In the genomic region with DNA sequence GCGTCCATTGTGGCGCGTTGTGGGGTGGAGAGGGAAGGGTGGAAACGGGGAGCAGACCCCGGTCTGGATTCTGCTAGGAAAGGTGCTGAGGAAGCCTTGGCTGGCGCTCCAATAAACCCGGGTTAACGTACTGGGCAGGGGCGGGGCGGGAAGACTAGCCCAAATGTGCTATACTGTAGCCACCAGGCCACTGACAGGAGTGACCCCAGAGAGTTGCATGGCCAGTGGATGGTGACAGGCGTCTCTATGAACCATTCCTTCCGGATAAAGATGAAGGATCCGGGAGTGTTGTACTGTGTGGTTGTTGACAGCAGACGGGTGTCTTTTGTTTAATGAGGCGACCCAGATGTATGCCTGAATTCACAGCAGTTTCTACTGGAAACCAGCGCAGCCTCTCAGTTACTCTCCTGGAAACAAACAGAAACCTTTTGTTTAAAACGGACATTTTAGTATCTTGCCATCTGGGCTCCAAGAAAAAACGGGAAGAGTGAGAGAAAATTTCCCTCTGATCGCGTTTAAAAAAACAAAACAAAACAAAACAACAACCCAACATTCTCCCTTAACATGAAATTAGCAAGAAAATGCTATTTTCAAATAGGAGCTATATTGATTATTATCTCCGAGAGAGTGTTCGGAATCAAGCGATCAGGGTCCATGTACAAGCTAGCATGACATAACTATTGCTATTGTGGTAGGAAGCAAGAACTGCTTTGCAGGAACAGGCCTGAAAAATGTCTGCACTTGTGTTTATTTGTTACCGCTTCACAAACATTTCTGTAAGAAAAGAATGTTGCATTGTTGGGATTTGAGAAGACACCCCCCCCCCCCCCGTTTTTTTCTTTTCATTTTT, we compare ENCODE assay signal across 8 mouse cellular contexts. TPM values are rescaled to one million over a fixed set of nuclear protein-coding genes. Genes with fewer than 3 reads are reported as not detected.
DNase-seq lines count a peak whose midpoint lies in the region; ATAC-seq and TF ChIP-seq lines count a peak whose summit lies in the region.

No protein-coding gene starts in this region.

- DNase-seq in cerebellum, adult 2 months = no peak
- DNase-seq in cerebellum, adult 11-12 months = no peak
- DNase-seq in MN1 (ENCODE audit: low spot score) = peak; percentile 45
- peak; percentile 72 for DNase-seq in neural tube, embryonic 10.5 days (ENCODE audit: extremely low spot score, low spot score)
- no peak for DNase-seq in spleen, adult 18-20 months
- DNase-seq in thymus, postnatal 10 days (ENCODE audit: low spot score in 2 of 2) = no peak

- TF ChIP-seq POLR2A in cerebellum, adult 2 months (IDR thresholded peaks at IDR 0.05; ENCODE audit: borderline replicate concordance, insufficient read depth, low read length) = 0 out of 2 replicates have a peak, but pooled peaks have one; percentile 4

- H3K4me3 ChIP-seq in cerebellum, adult 2 months (replicated peaks; ENCODE audit: insufficient read depth, low read depth, low read length) = peak overlapping the region; percentile 98
- H3K4me3 ChIP-seq in heart, embryonic 12.5 days = peak overlapping the region; percentile 87
- H3K4me3 ChIP-seq in limb, embryonic 13.5 days = peak overlapping the region; percentile 93

- H3K4me2 ChIP-seq in heart, embryonic 12.5 days = peak overlapping the region; percentile 90
- peak overlapping the region; percentile 81 for H3K4me2 ChIP-seq in limb, embryonic 13.5 days (replicated peaks)

- 0 out of 2 replicates have a peak, but pooled peaks have one; percentile 2 for ATAC-seq in heart, embryonic 12.5 days (ENCODE audit: insufficient number of reproducible peaks, low FRiP score)
- ATAC-seq in limb, embryonic 13.5 days (ENCODE audit: low FRiP score, low read depth) = peak; percentile 21

- H3K27me3 ChIP-seq in cerebellum, adult 2 months (ENCODE audit: control insufficient read depth, insufficient read depth, low read length) = no peaks in the 10 kb centered on the region
- no peaks in the 10 kb centered on the region for H3K27me3 ChIP-seq in heart, embryonic 12.5 days (replicated peaks)
- H3K27me3 ChIP-seq in limb, embryonic 13.5 days = no peaks in the 10 kb centered on the region

- peaks cover 20% of the 10 kb centered on the region for H3K4me1 ChIP-seq in cerebellum, adult 2 months (ENCODE audit: control insufficient read depth, insufficient read depth, low read length)
- H3K4me1 ChIP-seq in heart, embryonic 12.5 days (replicated peaks) = peaks cover 44% of the 10 kb centered on the region
- peaks cover 37% of the 10 kb centered on the region for H3K4me1 ChIP-seq in limb, embryonic 13.5 days

- H3K27ac ChIP-seq in cerebellum, adult 2 months (ENCODE audit: insufficient read depth, low read length) = peak overlapping the region; percentile 92
- peak overlapping the region; percentile 94 for H3K27ac ChIP-seq in heart, embryonic 12.5 days (ENCODE audit: poor library complexity, severe bottlenecking)
- H3K27ac ChIP-seq in limb, embryonic 13.5 days = peak overlapping the region; percentile 98

- no peaks in the 10 kb centered on the region for H3K9me3 ChIP-seq in heart, embryonic 12.5 days (replicated peaks)
- H3K9me3 ChIP-seq in limb, embryonic 13.5 days = no peaks in the 10 kb centered on the region

- WGBS in cerebellum, adult 2 months = 5% methylated on average over 25 of the region's 25 CpGs
- 11% methylated on average over 25 of the region's 25 CpGs for WGBS in heart, embryonic 12.5 days
- 13% methylated on average over 25 of the region's 25 CpGs for WGBS in limb, embryonic 13.5 days

- TF ChIP-seq CTCF in cerebellum, adult 2 months (IDR thresholded peaks at IDR 0.05; ENCODE audit: borderline replicate concordance, insufficient read depth, low read depth, low read length) = no peak

- H3K9ac ChIP-seq in heart, embryonic 12.5 days = peak overlapping the region; percentile 95
- H3K9ac ChIP-seq in limb, embryonic 13.5 days = peak overlapping the region; percentile 98

- no peaks in the 10 kb centered on the region for H3K36me3 ChIP-seq in heart, embryonic 12.5 days
- no peaks in the 10 kb centered on the region for H3K36me3 ChIP-seq in limb, embryonic 13.5 days

RNA-seq across cellular contexts. Expression of gene Gnaq, which starts 1.3 kb away (rescaled TPM):
- 56.2 and 57.2 TPM in 2 replicates for polyA plus RNA-seq in cerebellum, adult 2 months (2012; rRNA removed)
- polyA plus RNA-seq in heart, embryonic 12.5 days (2016; fragmentation: Nextera tagmentation; extraction: Ambion mirVana) = 18.1 and 18.7 TPM in 2 replicates
- polyA plus RNA-seq in limb, embryonic 13.5 days (2015; fragmentation: Nextera tagmentation; extraction: Ambion mirVana) = 30.3 and 31.9 TPM in 2 replicates

Comparison
In these comparisons a context has a peak if more than half of its experiments do, and no peak if none do; other contexts are left out.
1. DNase-seq: peak in MN1 (single experiment) and neural tube, embryonic 10.5 days (single experiment); none in cerebellum, adult 2 months (0 of 2), cerebellum, adult 11-12 months (single experiment), spleen, adult 18-20 months (0 of 2) and thymus, postnatal 10 days (0 of 2).
2. Peak in every context shown above with its lines, with median percentiles within 50 percentile points of each other: H3K27ac ChIP-seq and H3K4me3 ChIP-seq.